Mouse (Mus musculus): Measurements from ENCODE around the gene Pola2. TPM values are rescaled to one million over a fixed set of nuclear protein-coding genes. Genes with fewer than 3 reads are reported as not detected.
A peak's percentile ranks its signal among the peaks of the same experiment; 100 is the strongest.

Gene Pola2
- polyA plus RNA-seq, 1 experiment from 2014 or later = 49.3 TPM

- H3K9me3 ChIP-seq (replicated peaks) = no peaks in the 10 kb centered on the region
- H3K9ac ChIP-seq = peak overlapping the region; percentile 38; the same call in 1 of the 2 replicates
- ATAC-seq (ENCODE audit: insufficient number of reproducible peaks, low FRiP score) = no peak
- H3K27ac ChIP-seq (ENCODE audit: poor library complexity, severe bottlenecking) = peak overlapping the region; percentile 47; the same call in 1 of the 2 replicates
- H3K27me3 ChIP-seq (replicated peaks) = no peaks in the 10 kb centered on the region
- peak overlapping the region; percentile 91 for H3K4me2 ChIP-seq
- H3K4me1 ChIP-seq (replicated peaks) = peaks cover 53% of the 10 kb centered on the region
- WGBS = 21% methylated on average over 11 of the region's 11 CpGs
- H3K36me3 ChIP-seq = no peaks in the 10 kb centered on the region
- H3K4me3 ChIP-seq = peak overlapping the region; percentile 70
Measured at GRCm38 (mm10) chr19:5925311-5925855, 38.6 kb downstream of the Pola2 start.

GRCm38 (mm10) chr19:5924713-5925093 is 39.3 kb downstream of the Pola2 start, which contains the start of gene Cdc42ep2:
TSS of gene Cdc42ep2 (minus strand) at chr19:5924816.
- peak within 1 kb of the TSS; percentile 91 for H3K4me2 ChIP-seq
- H3K9me3 ChIP-seq (replicated peaks) = no peaks in the 10 kb centered on the region
- H3K36me3 ChIP-seq = no peaks in the 10 kb centered on the region
- peaks cover 46% of the 10 kb centered on the region for H3K4me1 ChIP-seq (replicated peaks)
- 0% methylated on average over 18 of the region's 18 CpGs for WGBS
- H3K27me3 ChIP-seq (replicated peaks) = no peaks in the 10 kb centered on the region
- peak; percentile 94 for ATAC-seq (ENCODE audit: insufficient number of reproducible peaks, low FRiP score)
- H3K27ac ChIP-seq (ENCODE audit: poor library complexity, severe bottlenecking) = peak within 1 kb of the TSS; percentile 86
- peak within 1 kb of the TSS; percentile 76 for H3K9ac ChIP-seq
- peak within 1 kb of the TSS; percentile 70 for H3K4me3 ChIP-seq

- Histone ChIP-seq H3K4me1 (replicated peaks) (peaks cover 41% of the 10 kb centered on the region), H3K9me3 (replicated peaks) (no peaks in the 10 kb centered on the region), H3K4me2 (peak overlapping the region; percentile 91), H3K4me3 (peak overlapping the region; percentile 70), H3K36me3 (peaks cover 2% of the 10 kb centered on the region; the same call in 1 of the 2 replicates), H3K27ac (ENCODE audit: poor library complexity, severe bottlenecking) (peak overlapping the region; percentile 86), H3K27me3 (replicated peaks) (no peaks in the 10 kb centered on the region), H3K9ac (peak overlapping the region; percentile 76)
- WGBS = under 1% methylated on average over 38 of the region's 38 CpGs
- ATAC-seq (ENCODE audit: insufficient number of reproducible peaks, low FRiP score) = peak; percentile 79
Measured at GRCm38 (mm10) chr19:5923990-5924712, 39.9 kb downstream of the Pola2 start.

GRCm38 (mm10) chr19:5922963-5923362 is 41.0 kb downstream of the Pola2 start:
- H3K9me3 ChIP-seq (replicated peaks) = no peaks in the 10 kb centered on the region
- no peak overlapping the region for H3K27ac ChIP-seq (ENCODE audit: poor library complexity, severe bottlenecking)
- 86% methylated on average over 3 of the region's 3 CpGs for WGBS
- H3K36me3 ChIP-seq = peaks cover 11% of the 10 kb centered on the region
- H3K9ac ChIP-seq = peak overlapping the region; percentile 11; the same call in 1 of the 2 replicates
- H3K4me2 ChIP-seq = peak overlapping the region; percentile 91
- peaks cover 34% of the 10 kb centered on the region for H3K4me1 ChIP-seq (replicated peaks)
- ATAC-seq (ENCODE audit: insufficient number of reproducible peaks, low FRiP score) = no peak
- H3K4me3 ChIP-seq = peak overlapping the region; percentile 10
- no peaks in the 10 kb centered on the region for H3K27me3 ChIP-seq (replicated peaks)

- H3K27ac ChIP-seq (ENCODE audit: poor library complexity, severe bottlenecking) = no peak overlapping the region
- H3K4me3 ChIP-seq = peak overlapping the region; percentile 10
- peak overlapping the region; percentile 11; the same call in 1 of the 2 replicates for H3K9ac ChIP-seq
- H3K4me2 ChIP-seq = peak overlapping the region; percentile 91
- no peaks in the 10 kb centered on the region for H3K9me3 ChIP-seq (replicated peaks)
- H3K4me1 ChIP-seq (replicated peaks) = peaks cover 34% of the 10 kb centered on the region
- ATAC-seq (ENCODE audit: insufficient number of reproducible peaks, low FRiP score) = no peak
- WGBS = 40% methylated on average over 15 of the region's 15 CpGs
- H3K36me3 ChIP-seq = peaks cover 17% of the 10 kb centered on the region
- H3K27me3 ChIP-seq (replicated peaks) = no peaks in the 10 kb centered on the region
Measured at GRCm38 (mm10) chr19:5922119-5922942, 41.7 kb downstream of the Pola2 start.

GRCm38 (mm10) chr19:5921715-5922114 is 42.3 kb downstream of the Pola2 start:
- peak overlapping the region; percentile 10 for H3K4me3 ChIP-seq
- peaks cover 23% of the 10 kb centered on the region for H3K36me3 ChIP-seq
- no peaks in the 10 kb centered on the region for H3K9me3 ChIP-seq (replicated peaks)
- peak overlapping the region; percentile 91 for H3K4me2 ChIP-seq
- WGBS = 24% methylated on average over 9 of the region's 9 CpGs
- ATAC-seq (ENCODE audit: insufficient number of reproducible peaks, low FRiP score) = no peak
- H3K4me1 ChIP-seq (replicated peaks) = peaks cover 34% of the 10 kb centered on the region
- H3K27me3 ChIP-seq (replicated peaks) = no peaks in the 10 kb centered on the region
- H3K9ac ChIP-seq = peak overlapping the region; percentile 39
- no peak overlapping the region for H3K27ac ChIP-seq (ENCODE audit: poor library complexity, severe bottlenecking)

GRCm38 (mm10) chr19:5913007-5913719 is 50.8 kb downstream of the Pola2 start, which contains the start of gene Dpf2:
TSS of gene Dpf2 (minus strand) at chr19:5913010.
- peak; percentile 43 for ATAC-seq (ENCODE audit: insufficient number of reproducible peaks, low FRiP score)

GRCm38 (mm10) chr19:5912103-5913006 is 51.6 kb downstream of the Pola2 start:
- no peaks in the 10 kb centered on the region for H3K9me3 ChIP-seq (replicated peaks)
- peak; percentile 94 for ATAC-seq (ENCODE audit: insufficient number of reproducible peaks, low FRiP score)

More at GRCm38 (mm10) chr19:5913007-5913719, 50.8 kb downstream of the Pola2 start, which contains the start of gene Dpf2:
- peak within 1 kb of the TSS; percentile 90 for H3K4me2 ChIP-seq
- H3K36me3 ChIP-seq = peaks cover 33% of the 10 kb centered on the region
- WGBS = 14% methylated on average over 13 of the region's 13 CpGs
- no peaks in the 10 kb centered on the region for H3K9me3 ChIP-seq (replicated peaks)
- peaks cover 25% of the 10 kb centered on the region for H3K4me1 ChIP-seq (replicated peaks)
- H3K9ac ChIP-seq = peak within 1 kb of the TSS; percentile 99
- H3K4me3 ChIP-seq = peak within 1 kb of the TSS; percentile 94
- H3K27me3 ChIP-seq (replicated peaks) = no peaks in the 10 kb centered on the region
- H3K27ac ChIP-seq (ENCODE audit: poor library complexity, severe bottlenecking) = peak within 1 kb of the TSS; percentile 86

GRCm38 (mm10) chr19:5911430-5912102 is 52.4 kb downstream of the Pola2 start:
- H3K4me1 ChIP-seq (replicated peaks) = peaks cover 25% of the 10 kb centered on the region
- 4% methylated on average over 14 of the region's 14 CpGs for WGBS

More at GRCm38 (mm10) chr19:5912103-5913006, 51.6 kb downstream of the Pola2 start:
- Histone ChIP-seq H3K4me3 (peak overlapping the region; percentile 94), H3K4me1 (replicated peaks) (peaks cover 25% of the 10 kb centered on the region), H3K27me3 (replicated peaks) (no peaks in the 10 kb centered on the region), H3K9ac (peak overlapping the region; percentile 99), H3K4me2 (peak overlapping the region; percentile 90), H3K36me3 (peaks cover 29% of the 10 kb centered on the region), H3K27ac (ENCODE audit: poor library complexity, severe bottlenecking) (peak overlapping the region; percentile 86)
- WGBS = under 1% methylated on average over 59 of the region's 59 CpGs

More at GRCm38 (mm10) chr19:5911430-5912102, 52.4 kb downstream of the Pola2 start:
- Histone ChIP-seq H3K36me3 (peaks cover 29% of the 10 kb centered on the region), H3K27me3 (replicated peaks) (no peaks in the 10 kb centered on the region), H3K4me2 (peak overlapping the region; percentile 90), H3K4me3 (peak overlapping the region; percentile 94), H3K9me3 (replicated peaks) (no peaks in the 10 kb centered on the region), H3K9ac (peak overlapping the region; percentile 99), H3K27ac (ENCODE audit: poor library complexity, severe bottlenecking) (peak overlapping the region; percentile 86; the same call in 1 of the 2 replicates)
- no peak for ATAC-seq (ENCODE audit: insufficient number of reproducible peaks, low FRiP score)
